Mouse (Mus musculus) mouse trophoblast stem cell (cell line): ENCODE data around the gene Dst.

Source experiments
- in situ Hi-C, 2 experiments: fragments of 300-500 bp; cut with MseI, MboI; formaldehyde crosslinking; loops; 2 replicates in 1 of 2; 3 replicates in 1 of 2; pipeline ENCODE4 v1.15.1; 2025

Gene Dst

DNA sequence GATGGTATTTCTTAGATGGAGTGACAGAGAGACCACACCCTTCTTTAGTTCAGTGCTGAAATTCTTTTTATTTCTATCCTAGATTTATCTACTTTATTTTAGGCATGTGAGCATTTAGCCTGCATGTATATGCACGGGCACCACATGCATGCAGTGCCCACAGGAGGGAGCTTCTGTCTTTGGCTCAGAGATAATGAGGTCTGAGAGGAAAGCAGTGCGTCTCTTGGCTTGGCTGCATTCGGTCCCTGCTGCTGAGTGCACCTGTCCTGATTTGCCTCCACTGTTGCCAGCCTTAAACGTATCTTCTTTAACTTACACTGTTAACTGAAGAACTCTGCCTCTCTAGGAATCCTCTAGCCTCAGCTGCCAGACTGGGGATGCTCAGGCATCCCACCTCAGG lies 189.6 kb downstream of the Dst start:
- in situ Hi-C loops: no loop called here

DNA sequence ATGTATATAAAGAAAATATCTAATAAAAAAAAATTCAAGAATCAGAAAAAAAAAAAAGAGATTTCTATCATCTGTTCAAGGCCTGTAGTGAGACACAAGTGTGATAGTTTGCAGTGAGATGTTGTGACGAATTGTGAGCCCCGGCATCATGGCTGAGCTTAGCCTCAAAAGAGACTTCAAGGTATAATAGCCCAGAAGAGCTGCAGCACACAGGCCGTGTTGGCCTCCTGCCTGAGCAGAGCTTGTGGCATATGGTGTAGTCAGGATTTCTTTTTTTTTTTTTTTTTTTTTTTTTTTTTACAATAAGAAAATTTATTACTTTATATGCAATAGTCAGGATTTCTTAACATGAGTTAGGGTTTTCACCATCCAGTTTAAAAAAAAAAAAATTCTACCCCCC lies 191.4 kb downstream of the Dst start:
- in situ Hi-C loops: no loop called here

DNA sequence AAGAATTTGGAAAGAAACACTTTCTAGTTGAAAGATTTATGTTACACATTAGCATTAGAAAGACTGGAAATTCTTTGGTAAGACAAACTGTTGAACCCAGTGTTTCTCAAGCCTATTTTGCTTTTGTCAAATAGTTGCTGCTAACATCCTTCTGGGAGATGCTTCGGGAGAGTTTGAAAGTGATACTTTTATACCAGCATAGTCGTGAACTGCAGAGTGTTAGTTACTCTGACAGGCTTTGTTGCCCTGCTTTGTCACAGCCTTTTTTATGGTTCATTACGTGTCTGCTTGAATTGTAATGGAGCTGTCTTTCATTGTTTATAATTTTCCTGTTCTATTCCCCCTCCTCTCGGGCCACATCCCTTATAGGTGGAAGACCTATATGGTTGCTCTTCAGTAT lies 192.4 kb downstream of the Dst start:
- in situ Hi-C loops: no loop called here

DNA sequence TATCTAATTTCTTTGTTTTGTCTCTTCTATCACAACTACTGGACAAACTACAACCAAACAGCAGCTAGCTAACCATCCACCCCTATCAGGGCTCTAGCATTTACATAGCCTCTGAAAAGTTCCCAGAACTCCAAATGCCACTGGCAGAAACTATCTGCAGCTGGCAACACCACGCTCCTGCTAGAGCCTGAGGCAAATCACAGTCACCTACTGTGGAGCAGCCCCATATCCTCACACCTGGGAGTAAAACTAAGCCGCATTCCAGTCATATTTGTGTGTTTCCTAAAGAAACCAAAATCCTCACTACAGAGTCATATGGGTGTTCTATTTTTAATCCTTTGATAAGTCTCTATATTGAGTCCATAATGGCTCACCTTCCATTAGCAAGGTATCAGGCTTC lies 194.6 kb downstream of the Dst start:
- in situ Hi-C loops: no loop called here

DNA sequence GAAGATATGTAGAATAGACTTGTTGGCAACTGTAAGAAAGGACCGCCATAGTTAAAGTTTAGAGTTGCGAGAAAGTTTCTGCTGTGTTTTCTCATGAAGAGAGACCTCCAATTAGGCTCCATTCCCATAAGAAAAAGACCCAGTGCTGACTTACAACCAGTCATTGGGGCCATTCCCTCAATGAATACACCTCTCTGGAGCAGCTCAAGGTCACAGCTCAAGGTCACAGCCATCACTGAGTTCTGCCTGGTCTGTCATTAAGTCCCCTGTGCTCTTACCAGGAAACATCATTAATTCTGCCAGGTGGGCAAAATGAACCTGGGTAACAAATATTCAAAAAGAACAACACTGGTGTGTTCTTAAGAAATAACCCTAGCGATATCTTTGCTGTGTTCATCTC lies 195.2 kb downstream of the Dst start:
- in situ Hi-C loops: no loop called here

DNA sequence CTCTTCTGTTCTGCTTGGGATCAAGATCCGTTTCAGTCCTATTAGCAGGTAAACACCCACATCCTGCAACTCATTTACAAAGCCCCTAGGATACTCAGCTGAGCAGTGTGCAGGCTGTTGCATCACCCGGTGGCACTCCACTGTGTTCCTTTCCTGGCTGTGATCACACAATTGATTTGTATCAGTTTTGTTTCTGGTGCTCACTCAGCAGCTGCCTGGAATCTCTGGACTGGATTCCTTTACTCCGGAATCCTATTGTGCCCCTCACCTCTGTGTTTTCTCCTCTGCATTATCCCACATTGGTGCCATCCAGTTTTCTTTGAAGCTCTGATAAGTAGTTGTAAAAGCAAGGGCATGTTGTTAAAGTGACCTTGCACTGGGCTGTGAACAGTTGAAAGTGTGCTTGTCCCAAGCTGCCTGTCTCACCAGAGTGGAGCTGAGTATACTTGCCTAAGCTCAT lies 195.7 kb downstream of the Dst start:
- in situ Hi-C loops: no loop called here

DNA sequence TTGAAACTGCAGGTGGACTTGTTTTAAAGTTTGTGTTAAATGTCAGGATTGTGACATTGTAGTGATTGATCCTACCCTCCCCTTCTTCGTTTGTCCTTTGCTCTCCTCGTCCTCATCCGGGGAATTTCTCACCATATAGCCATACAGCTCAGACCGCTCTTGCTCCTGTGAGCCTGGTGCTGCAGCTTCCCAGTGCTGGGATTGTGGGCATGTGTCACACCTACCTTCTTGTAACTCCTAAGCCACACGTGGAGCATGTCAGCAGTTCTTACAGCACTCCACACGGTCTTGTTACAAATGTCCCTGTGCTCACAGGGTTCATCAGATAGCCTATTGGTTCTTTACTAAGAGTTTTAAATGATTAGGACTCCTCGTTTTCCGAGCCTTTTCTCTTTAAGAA lies 196.8 kb downstream of the Dst start:
- in situ Hi-C loops: no loop called here

DNA sequence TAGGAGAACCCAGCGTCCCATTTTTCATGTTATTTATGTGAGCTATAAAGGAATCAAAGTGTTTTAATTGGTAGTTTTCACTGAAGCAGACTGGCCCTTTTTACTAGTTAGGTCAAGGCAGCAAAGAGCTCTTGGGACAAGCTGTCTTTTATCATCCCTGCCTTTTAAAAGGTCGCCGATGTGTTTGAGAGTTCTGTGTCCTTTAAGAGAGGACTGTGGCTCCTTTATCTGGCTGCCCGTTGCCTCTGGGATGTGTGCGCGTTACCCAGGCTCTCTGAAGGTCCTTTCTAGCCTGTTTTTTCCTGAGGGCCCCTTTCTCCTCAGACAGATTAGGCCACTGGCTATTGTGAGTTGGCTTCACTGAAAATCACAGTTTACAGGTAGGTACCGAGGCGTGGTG lies 198.6 kb downstream of the Dst start:
- in situ Hi-C loops: no loop called here

DNA sequence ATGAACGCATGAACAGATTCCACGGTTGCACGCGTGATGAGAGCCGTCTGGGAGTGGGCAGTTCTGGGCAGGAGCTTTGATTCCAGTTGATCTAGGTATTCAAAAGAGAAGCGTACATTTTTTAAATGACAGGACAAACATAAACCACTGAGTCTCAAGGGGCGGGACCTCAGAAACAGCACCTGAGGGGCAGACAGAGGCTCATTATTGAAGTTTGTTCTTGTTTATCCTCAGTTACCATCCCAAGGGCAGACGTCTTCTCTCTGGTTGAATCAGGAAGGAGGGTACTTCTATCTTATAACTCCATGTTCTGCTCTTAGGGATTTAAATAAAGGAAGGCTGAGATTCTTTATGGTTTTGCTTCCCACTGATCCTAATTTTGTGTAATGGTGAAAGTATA lies 199.1 kb downstream of the Dst start:
- in situ Hi-C loops: no loop called here

DNA sequence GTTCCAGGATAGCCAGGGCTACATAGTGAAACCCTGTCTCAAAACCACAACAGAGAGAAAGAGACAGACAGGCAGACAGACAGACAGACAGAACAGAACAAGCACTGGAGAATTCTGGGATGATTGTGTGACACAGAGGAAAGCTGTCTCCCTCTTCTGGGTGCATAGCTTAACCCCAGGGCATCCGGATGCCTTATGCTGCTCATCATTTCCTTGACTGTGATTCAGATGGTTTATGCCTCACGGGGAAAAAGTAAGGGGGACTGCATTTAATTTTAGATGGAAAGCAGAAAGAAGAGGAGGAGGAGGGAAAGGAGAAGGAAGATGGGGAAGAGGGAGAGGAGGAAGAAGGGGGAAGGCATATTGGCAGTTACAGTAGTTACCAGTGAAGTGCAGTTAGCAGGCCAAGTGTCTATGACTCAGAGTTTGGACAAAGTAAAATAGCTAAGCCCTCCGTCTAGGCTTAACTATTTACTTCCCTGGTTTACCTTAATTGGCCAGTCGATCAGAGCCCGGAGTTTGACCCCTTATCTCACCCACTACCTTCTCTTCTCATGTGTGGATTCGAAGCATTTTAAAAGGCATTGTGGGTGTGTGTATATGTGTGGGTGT lies 201.7 kb downstream of the Dst start:
- in situ Hi-C loops: no loop called here

DNA sequence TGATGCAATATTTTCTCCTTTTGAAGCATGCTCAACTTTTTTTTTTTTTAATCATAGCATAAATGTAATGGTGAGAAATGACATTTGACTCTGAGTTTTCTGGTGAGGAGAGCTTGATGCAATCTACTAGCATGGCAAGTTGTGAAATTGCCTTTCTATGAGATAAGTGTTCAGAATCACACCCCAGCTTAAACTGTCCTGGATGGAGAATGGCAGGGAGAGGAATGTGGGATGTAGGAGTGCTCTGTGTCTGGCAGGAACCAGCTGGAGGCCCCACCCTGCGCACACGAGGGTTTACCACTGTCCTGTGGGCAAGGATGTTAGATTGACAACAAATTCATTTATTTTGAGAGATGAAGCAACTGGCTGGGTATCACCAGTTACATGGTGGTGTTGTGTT lies 202.8 kb downstream of the Dst start:
- in situ Hi-C loops: no loop called here

DNA sequence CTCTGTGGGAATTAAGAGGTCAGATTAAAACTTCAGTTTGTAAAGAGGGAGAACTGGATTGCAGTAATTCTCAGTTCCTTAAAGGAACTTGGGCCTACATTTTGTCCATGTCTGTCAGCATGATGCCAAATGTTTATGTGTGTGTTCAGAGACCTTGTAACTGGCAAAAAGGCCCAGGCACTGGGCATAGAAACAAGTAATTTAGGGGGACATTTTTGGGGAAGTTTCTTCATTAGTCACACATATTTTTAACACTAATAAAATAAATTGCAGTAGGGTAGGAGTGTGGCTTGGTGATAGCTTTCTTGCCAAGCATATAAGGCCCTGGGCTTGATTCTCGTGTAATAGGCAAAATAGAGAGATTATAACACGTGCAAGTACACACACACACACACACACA lies 203.9 kb downstream of the Dst start:
- in situ Hi-C loops: no loop called here

DNA sequence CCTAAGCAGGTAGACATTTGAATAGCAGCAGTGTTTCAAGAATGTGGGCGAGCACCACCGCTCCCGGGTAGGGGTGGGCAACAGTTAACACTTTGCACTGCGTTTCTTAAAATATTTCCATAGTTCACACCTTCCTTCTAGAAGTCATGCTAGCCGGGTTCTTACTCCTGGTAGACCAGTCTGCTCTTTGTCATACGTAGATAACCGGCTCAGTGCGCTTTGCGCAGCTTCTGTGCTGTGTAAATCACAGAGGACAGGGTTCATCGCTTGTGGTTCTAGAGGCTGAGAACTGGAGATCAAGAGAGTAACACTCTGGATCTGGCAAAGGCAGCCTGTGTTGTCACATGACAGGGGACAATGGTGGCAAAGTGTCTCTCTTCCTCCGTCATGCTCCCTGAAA lies 208.4 kb downstream of the Dst start:
- in situ Hi-C loops: loop anchor here in 1 of 2 experiments (5.0 kb wide), 1 partner anchor 46 kb away; no protein-coding TSS in a partner anchor

DNA sequence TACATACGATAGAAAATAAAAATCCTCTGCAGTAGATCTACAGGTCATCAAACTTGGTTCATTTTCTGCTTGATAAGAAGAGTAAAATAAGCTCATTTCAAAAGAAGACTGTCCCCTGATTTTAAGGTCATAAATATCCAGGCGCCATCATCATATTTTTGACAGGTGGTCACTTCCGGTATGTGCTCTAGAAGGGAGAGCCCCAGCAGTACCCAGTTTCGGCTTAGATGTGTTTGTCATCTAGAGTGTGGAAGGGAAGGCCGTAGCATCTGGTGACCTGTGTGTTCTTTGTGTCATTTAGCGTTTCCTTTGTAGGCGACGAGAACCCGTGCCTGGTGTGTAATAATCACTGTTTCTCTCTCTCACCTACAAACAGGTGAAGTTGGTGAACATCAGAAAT lies 209.0 kb downstream of the Dst start:
- in situ Hi-C loops: loop anchor here in 1 of 2 experiments (5.0 kb wide), 1 partner anchor 45 kb away; no protein-coding TSS in a partner anchor

DNA sequence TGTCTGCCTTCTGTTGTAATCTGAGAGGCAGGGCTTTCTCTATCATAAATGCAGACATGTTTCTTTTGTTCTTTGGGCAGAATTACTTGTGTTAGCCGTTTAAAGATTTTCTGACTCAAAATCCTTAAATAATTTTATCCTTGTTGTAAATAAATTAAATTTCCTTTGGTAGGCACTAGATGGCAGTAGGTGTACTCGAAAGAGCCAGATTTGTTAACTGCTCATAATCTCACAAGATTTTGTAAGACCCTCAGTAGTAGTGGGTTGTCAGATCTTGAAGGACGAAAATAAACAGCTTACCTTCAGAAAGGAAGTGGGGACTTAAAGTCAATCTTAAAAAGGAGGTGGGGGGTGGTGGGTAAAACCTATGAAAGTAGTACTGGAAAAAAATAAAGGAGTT lies 209.7 kb downstream of the Dst start:
- in situ Hi-C loops: loop anchor here in 1 of 2 experiments (5.0 kb wide), 1 partner anchor 45 kb away; no protein-coding TSS in a partner anchor

DNA sequence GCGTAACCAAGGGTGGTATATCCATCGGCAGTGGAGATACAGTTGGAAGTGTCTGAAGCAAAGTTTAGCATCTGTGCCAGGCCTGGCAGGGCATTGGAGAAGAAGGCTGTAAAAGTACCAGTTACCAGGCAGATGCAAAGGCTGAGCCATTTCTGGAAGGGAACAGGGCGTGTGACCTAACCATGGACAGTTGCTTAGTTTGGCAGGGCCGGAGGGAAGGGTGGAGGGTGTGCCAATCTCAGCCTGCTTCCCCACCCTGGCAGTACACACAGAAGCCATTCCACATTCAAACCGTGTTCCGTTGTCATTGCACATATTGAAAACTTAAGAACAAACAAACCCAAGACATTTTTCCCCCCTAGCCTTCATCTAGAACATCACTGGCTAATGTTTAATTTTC lies 212.0 kb downstream of the Dst start:
- in situ Hi-C loops: loop anchor here in 1 of 2 experiments (5.0 kb wide), 1 partner anchor 47 kb away; no protein-coding TSS in a partner anchor

DNA sequence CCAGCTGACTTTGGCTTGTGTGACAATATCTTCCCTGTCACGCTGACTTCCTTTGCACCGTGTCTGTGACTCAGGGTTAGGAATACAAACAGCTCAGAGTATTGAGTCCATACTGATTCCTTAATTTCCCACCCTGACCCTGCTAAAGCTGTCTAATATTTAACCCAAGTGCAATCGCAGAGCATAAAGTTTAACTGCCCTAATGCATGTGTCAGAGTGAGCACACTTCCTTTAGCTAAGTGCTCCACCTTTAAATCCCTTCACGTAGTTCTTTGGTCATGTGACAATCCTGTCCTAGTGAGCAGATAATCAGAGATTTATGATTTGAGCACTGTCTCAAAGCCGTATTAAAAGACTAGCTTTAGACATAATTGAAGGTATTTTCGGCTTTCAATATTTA lies 212.6 kb downstream of the Dst start:
- in situ Hi-C loops: loop anchor here in 1 of 2 experiments (5.0 kb wide), 1 partner anchor 47 kb away; no protein-coding TSS in a partner anchor

DNA sequence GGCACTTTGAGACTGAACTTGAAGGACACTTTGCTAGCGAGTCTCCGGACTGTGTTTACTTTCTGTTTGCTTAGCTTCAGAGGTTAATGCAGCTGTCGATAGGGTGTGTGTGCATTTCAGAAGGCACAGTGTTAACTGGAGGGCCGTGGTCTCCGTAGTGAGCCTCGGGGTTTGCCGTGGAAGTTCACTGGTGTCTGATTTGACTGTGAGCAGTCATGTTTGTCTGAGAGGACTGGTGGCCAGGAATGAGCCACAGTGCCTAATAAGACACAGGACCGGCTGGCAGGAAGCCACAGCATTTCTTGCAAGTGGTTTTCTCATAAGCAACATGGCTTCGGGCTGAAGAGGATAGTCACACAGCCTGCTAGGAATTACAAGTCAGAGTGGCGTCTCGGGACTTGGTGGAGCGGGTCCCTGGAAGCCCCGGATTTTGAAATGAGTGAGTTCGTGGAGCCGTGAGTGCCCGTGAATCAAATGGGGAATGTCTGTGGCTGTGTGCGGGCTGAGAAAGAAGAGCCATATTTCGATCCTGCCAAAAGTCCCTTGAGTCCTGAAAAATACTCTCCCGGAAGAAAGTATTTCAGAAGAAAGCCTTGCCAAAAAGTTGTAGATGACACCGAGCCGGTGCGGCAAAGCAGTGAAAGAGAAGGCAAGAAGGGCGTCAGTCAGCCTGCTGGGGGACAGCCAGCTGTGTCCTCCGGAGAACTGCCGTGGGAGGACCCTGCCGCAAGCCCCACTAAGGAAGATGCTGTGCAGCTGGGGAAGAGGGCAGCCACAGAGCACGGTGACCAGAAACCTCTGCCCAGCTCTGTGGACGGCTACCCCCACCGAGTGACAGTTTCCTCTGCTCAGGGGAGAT lies 213.4 kb downstream of the Dst start:
- in situ Hi-C loops: loop anchor here in 1 of 2 experiments (5.0 kb wide), 1 partner anchor 46 kb away; no protein-coding TSS in a partner anchor

DNA sequence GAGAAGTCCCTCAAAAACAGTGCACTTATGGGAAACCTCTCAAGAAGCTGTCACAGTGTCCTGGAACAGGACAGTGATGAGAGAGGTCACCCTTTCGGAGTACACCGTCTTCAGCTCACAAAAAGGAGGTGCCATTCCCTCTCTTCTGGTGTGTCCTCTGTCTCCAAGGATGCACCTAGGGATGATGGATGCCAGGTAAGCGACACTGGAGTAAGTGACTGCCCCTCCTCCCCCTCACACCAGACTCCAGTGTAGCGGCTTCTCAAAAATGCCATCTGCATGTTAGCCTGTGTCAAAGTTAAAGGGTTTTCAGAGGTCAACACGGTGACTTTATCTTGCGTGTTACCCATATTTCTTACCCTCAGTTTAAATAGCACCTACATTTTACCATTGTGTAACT lies 214.2 kb downstream of the Dst start:
- in situ Hi-C loops: loop anchor here in 1 of 2 experiments (5.0 kb wide), 1 partner anchor 45 kb away; no protein-coding TSS in a partner anchor

DNA sequence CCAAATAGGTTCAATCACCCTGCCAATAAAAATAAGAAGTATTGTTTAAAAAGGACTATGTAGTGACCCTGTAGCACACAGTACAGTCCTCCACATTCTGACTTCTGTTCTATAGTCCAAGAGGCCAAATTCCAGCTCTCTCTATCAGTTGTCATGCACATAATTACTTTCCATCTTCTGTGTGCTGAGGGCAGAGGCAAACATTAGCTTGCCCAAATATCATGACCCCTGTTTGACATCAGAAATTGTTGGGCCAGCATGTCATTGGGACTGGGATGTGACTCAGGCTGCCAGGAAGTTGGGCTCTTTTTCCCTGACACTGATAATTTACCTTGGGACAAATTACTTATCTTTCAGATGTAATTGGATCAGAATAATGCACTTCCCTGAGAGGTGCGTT lies 214.9 kb downstream of the Dst start:
- in situ Hi-C loops: loop anchor here in 1 of 2 experiments (5.0 kb wide), 1 partner anchor 44 kb away; no protein-coding TSS in a partner anchor

DNA sequence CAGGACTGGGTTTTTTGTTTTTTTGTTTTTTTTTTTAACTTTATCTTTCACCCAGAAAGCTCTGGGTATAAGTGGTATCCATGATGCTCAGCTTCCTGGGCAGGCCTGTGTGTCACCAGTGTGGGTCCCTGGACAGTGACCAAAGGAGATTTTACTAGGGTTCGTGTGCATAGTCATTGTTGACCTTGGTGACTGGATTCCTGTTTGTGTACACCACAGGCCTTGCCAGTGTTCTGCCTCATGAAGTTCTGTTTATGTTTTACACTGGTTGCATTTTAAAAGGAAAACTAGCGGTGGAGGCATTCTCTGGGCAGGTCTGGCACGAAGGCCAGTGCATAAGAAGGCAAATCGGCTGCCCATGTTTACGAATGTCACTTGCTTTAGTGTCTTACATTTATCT lies 215.3 kb downstream of the Dst start:
- in situ Hi-C loops: loop anchor here in 1 of 2 experiments (5.0 kb wide), 1 partner anchor 44 kb away; no protein-coding TSS in a partner anchor

DNA sequence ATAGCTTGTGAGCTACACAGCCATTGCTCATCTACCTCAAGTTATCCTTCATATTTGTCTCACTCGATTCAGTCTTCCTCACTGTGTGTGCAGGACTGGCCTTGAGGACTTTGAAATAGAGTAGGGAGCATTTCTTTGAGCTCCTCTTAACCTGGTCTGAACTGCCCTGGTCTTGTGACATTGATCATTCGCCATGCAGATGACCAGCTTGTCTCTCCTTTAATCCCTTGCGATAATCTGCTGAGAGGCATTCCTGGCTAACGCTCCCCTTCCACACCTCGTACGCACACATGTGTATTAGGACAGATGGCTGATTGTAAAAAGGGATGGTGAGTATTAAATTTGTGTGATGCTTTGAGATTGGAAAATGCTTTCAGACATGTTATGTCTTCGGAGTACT lies 216.4 kb downstream of the Dst start:
- in situ Hi-C loops: loop anchor here in 1 of 2 experiments (5.0 kb wide), 1 partner anchor 43 kb away; no protein-coding TSS in a partner anchor
